Mouse (Mus musculus) erythroblast, adult 5-6 weeks (primary cell): ENCODE results near the gene Olfr373. TPM values are rescaled to one million over a fixed set of nuclear protein-coding genes. Genes with fewer than 3 reads are reported as not detected.
"Not testable (repeated sequence)": the region's sequence is repeated elsewhere in the genome, so short reads cannot be mapped to it uniquely, and the experiment has no call there.

ENCODE experiments used
- ATAC-seq: replicated peaks from 2 replicates; pipeline ENCODE4 v1.8.0; 2016; ENCODE audit warnings: moderate number of reproducible peaks, mild to moderate bottlenecking, moderate TSS enrichment, inconsistent platforms; ENCODE audit not compliant: poor library complexity, low FRiP score, severe bottlenecking
- total RNA-seq, 2 experiments: library from RNA; stranded (forward) in 1 of 2; stranded (reverse) in 1 of 2; fragments of 150-400 nt in 1 of 2; fragments of 200-764, 138-1000 nt in 1 of 2; gene quantifications; 2 replicates each; pipeline versions ENCODE4 v1.2.3 to v1.2.4; 2015 to 2017; ENCODE audit warnings: low replicate concordance in 2 of 2

Olfr373 gene
- total RNA-seq (2015; ENCODE audit: low replicate concordance): not detected in 2 replicates
- total RNA-seq (2017; ENCODE audit: low replicate concordance): not detected in 2 replicates

DNA sequence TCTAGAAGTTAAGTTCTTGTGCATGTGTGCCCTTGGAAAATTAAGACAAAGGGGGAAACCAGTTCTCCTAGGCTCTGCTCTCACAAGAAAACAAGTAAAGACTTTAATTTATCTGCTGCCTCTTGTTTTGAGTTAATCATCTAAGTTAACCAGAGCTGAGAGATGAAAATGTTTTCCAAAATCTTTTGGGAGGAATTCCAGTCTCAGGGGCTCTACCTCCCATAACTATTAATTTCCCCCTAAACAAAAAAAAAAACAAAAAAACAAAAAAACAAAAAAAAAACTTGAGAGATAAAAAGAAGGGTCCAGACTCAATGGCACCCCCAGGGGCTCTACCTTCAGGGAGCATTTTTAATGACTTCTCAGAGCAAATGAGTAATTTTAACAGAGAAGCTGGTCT is at the start of gene Olfr373:
Olfr373 (plus strand) TSS at position 301 of the 400 bp plus-strand sequence.
- ATAC-seq: not testable (repeated sequence)

GRCm38 (mm10) chr8:72040918-72041317 is 42.1 kb upstream of the Olfr373 start, which contains the start of gene Olfr372:
TSS of gene Olfr372 (plus strand) at chr8:72041218.
- ATAC-seq: not testable (repeated sequence)

DNA sequence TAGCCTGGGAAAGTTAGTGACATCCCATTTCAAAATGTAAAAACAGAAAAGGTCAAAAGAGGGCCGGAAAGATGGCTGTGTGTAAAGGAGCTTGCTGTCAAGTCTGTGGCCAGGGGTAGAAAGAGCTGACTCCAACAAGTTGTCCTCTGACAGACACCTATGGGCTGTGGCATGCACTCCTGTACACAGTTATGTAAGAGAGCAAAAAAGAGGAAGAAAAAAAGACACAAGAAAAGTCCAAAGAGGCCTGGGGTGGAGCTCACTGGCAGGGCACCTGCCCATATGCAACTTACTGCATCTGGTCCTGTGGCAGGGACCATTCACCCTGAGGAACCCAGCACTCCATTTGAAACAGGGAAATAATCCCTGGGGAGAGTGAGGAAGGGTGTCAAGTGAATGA is 40.5 kb upstream of the Olfr373 start:
- no peak for ATAC-seq

DNA sequence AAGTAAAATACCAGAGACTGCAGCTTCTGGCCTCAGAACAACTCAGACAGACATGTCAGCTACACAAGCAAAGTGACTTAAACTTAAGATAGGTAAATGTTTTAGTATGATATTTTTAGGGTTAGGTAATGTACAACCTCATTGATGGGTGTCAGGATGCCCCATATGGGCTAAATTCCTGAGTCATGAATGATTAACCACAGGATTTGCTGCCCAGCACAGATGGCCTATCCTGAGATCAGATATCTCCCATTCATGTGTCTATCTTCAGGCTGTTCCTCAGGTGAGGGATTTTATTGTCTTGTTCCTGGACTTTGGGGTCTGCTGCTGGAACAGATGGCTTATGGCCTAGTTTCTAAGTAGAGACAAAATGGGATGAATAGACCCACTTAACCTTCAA is 28.3 kb upstream of the Olfr373 start:
- ATAC-seq: not testable (repeated sequence)

- ATAC-seq: not testable (repeated sequence)
Observed at GRCm38 (mm10) chr8:72057643-72058042, 25.3 kb upstream of the Olfr373 start.

- ATAC-seq: not testable (repeated sequence)
Observed at GRCm38 (mm10) chr8:72066819-72067399, 16.1 kb upstream of the Olfr373 start.

GRCm38 (mm10) chr8:72084744-72085143 is 1.8 kb downstream of the Olfr373 start:
- ATAC-seq: no peak

GRCm38 (mm10) chr8:72087611-72088010 is 4.6 kb downstream of the Olfr373 start:
- not testable (repeated sequence) for ATAC-seq

DNA sequence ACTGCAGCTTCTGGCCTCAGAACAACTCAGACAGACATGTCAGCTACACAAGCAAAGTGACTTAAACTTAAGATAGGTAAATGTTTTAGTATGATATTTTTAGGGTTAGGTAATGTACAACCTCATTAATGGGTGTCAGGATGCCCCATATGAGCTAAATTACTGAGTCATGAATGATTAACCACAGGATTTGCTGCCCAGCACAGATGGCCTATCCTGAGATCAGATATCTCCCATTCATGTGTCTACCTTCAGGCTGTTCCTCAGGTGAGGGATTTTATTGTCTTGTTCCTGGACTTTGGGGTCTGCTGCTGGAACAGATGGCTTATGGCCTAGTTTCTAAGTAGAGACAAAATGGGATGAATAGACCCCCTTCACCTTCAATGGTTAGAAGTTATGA is 13.7 kb downstream of the Olfr373 start:
- not testable (repeated sequence) for ATAC-seq

DNA sequence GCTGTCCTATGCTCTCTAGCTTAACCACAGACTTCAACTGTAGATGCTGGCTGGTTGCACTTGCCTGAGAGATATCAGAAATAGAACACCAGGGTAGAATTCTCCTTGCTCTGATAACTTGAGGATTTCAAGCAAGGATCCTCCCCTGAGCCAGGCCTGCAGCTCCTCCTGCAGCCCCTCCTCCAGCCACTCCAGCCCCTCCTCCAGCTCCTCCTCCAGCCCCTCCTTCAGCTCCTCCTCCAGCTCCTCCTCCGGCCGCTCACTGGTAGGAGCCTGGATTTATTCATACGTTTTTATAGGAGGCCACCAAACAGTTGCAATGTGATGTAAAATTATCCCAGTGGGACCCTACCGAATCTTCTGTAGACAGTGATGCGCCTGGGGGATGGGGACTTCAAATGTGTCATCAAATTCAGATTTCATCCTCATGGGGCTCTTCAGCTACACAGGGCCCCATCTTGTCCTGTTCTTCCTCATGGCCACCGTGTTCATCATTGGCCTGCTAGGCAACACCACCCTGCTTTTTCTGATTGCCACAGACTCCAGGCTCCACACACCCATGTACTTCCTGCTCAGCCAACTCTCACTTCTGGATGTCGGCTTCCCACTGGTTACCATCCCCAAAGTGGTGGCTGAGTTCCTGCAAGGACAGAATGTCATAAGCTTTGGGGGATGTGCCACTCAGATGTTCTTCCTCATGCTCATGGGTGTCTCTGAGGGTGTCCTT is 16.6 kb downstream of the Olfr373 start:
- not testable (repeated sequence) for ATAC-seq

- no peak for ATAC-seq
Observed at GRCm38 (mm10) chr8:72105165-72105564, 22.2 kb downstream of the Olfr373 start.

DNA sequence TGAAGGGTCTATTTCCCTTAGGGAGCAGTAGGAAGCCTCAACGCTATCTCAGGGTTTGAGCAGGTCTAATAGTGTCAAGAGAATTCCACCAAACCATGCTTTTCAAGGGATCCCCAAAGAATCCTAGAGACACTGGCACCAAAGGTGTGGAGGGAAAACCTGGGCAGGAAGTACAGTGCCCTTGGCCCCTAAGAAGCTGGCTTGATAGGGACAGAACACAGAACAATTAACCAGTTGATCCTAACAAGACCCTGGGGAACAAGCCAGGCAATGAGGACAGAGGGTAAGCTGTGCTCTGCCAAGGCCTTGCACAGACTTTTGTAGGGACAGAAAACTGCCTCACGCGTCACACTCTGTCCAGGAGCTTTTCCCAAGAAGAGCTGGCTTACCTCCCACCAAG is 23.8 kb downstream of the Olfr373 start, which contains the start of gene Olfr374:
Olfr374 (plus strand) TSS at position 301 of the 400 bp plus-strand sequence.
- ATAC-seq: no peak

DNA sequence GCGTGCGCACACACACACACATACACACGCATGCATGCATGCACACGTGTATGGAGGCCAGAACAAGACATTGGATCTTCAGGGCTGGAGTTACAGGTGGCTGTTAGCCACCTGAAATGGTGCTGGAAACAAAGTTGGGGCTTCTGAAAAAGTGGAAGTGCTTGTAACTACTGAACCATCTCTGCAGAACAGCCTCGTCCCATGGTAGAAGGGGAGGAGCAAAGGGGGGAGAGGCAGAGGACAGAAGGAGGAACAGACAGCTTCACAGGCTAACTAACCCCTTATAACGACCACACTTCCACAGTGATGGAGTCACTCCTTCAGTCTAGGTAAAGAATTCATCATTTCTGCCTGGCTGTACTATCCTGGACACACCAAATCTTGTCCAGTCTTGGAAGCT is 27.9 kb downstream of the Olfr373 start:
- no peak for ATAC-seq

DNA sequence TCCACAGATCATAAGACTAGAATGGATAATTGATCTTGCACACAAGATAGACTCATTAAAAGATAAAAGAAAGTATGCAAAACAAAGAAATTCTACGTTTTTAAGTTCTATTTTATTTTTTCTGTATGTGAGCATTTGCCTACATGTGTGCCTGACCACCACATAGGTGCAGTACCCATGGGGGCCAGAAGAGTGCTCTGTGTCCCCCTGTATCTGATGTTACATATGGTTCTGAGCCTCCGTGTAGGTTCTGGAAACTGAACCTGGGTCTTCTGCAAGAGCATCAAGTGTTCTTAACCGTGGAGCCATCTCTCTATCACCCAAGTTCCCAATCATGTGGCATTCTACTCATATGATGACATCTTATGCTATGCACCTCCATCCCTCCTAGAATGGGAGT is 29.5 kb downstream of the Olfr373 start:
- ATAC-seq: no peak

DNA sequence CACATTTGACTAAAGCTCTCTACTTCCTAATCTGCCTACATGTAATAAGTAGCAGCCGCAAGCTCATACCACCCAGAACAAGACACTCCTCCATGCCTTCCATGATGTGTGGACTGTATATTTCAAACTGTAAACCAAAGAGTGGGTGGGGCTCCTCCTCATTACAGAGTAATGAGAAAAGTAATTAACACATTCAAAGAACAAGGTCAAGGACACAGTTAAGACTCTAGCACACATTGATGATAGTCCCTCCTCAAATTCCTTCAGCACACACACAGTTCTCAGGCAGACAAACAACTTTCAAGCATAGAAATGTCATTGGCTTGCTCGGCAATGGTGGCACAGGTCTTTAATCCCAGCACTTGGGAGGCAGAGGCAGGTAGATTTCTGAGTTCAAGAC is 32.2 kb downstream of the Olfr373 start:
- ATAC-seq: no peak

DNA sequence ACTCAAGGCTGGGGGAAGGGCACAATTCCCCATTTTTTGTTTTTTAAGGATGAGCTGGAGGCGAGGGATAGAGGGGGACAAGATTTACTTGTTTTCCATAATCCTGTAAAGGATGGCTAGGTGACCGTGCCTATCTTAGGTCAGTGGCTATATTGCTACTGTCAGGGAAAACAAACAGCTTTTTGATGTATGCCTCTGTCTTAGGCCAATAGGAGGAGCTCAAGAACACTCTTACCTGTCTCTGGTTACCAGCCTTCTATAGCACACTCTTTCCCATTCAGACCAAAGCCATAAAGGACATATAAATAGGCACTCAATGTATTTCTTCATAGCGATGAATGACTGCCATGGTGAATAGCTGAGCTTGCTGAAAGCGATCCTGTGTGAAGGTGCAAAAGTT is 35.6 kb downstream of the Olfr373 start:
- no peak for ATAC-seq

DNA sequence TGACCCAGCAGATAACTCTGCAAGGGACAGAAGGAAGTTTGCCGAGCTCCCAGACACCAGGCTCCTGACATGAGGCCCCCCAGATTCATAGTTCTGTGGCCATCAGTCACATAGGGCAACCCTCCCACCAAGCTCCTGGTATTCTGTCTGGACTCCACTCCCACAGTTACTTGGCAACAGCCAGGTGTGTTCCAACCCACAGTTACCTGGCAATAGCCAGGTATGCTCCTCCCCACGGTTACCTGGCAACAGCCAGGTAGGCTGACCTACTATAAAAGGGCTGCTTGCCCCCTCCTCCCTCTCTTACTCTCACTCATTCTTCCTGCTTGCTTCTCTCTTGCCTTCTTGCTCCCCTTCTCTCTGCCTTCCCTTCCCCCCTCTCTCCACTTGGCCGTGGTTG is 38.5 kb downstream of the Olfr373 start:
- ATAC-seq: not testable (repeated sequence)

DNA sequence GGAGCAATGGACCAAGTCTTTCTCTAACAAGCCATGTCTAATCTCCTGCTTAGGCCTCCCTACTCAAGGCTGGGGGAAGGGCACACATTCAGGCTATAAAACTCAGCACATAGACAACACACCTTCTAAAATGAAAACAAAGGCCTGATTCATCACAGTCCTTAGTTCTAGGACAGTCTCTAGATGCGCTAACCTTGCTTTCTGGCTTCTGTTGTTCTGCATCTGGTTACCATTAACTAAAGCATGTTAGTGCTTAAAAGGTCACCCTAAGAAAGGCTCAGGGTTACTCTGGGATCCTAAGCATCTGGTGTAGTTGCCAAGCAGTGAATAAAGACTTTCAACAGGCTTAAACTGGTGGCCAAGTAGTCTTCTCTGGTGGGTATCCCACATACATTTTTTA is 39.0 kb downstream of the Olfr373 start:
- no peak for ATAC-seq

GRCm38 (mm10) chr8:72127834-72128233 is 44.9 kb downstream of the Olfr373 start:
- ATAC-seq: no peak

- ATAC-seq: no peak
Observed at GRCm38 (mm10) chr8:72131251-72131650, 48.3 kb downstream of the Olfr373 start.

- no peak for ATAC-seq
Observed at GRCm38 (mm10) chr8:72131901-72132300, 48.9 kb downstream of the Olfr373 start.
